Mouse (Mus musculus) kidney, adult 2 months (tissue): ENCODE data around the gene Nav2.

Experiments used
- CTCF ChIP-seq: fragments of 200-500 bp; conservative IDR thresholded peaks from 2 replicates; pipeline ENCODE4 v1.5.1; 2011; ENCODE audit warnings: low read depth, mild to moderate bottlenecking, control low read depth, low read length, moderate library complexity, mixed read lengths; ENCODE audit not compliant: insufficient read depth, insufficient read length
- POLR2A ChIP-seq: fragments of 200-500 bp; IDR thresholded peaks from one replicate; pipeline ENCODE4 v1.6.1; 2011; ENCODE audit warnings: low read depth, low read length, control low read depth

DNA sequence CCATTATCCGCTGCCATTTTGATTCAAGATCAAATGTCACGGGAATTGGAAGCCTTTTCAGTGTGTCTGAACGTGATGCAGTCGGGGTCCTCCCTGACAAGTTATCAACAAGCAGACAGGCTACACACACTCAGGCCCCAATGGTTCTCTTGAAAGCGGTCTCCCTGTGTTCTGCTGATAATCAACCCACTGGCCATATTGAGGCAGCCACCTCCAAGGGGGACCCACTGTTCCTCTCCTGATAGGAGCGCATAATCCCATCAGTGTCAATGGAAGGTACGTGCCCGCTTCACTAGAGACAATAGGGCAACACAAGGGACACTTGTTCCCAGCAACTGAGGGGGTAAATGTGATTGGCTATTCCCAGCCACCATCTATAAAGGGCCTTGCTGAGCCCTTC lies 195.9 kb downstream of the Nav2 start:
- no peak for TF ChIP-seq CTCF
- TF ChIP-seq POLR2A: no peak
